Mouse (Mus musculus) limb, embryonic 10.5 days (tissue): ENCODE measurements around the gene Wdr83. TPM values are rescaled to one million over a fixed set of nuclear protein-coding genes. Genes with fewer than 3 reads are reported as not detected.
A peak's percentile ranks its signal among the peaks of the same experiment; 100 is the strongest.

Experiments
- DNase-seq: peaks from one replicate; pipeline ENCODE4 v3.0.0-alpha.2; 2017; ENCODE audit warnings: low spot score
- H3K27ac ChIP-seq: fragments of 300-500 bp; sonication (generic); 2 replicates; pipeline ENCODE4 v1.5.1; 2016; ENCODE audit warnings: mild to moderate bottlenecking
- H3K27me3 ChIP-seq: fragments of 300-500 bp; sonication (generic); 2 replicates; pipeline ENCODE4 v1.6.1; 2016; ENCODE audit warnings: low read depth, mild to moderate bottlenecking; ENCODE audit not compliant: poor library complexity, severe bottlenecking
- H3K36me3 ChIP-seq: fragments of 300-500 bp; sonication (generic); 2 replicates; pipeline ENCODE4 v1.6.1; 2016; ENCODE audit warnings: mild to moderate bottlenecking, moderate library complexity
- H3K4me1 ChIP-seq: fragments of 300-500 bp; sonication (generic); 2 replicates; pipeline ENCODE4 v1.6.1; 2016
- H3K4me3 ChIP-seq: fragments of 300-500 bp; sonication (generic); 2 replicates; pipeline ENCODE4 v1.5.1; 2016; ENCODE audit warnings: mild to moderate bottlenecking, moderate library complexity
- H3K9me3 ChIP-seq: fragments of 300-500 bp; sonication (generic); replicated peaks from 2 replicates; pipeline ENCODE4 v1.6.1; 2016; ENCODE audit warnings: mild to moderate bottlenecking
- WGBS: fragments of 180-500 bp; shearing (Covaris S2); methylation state at CpG from one replicate; pipeline ENCODE4 v1.1.7; 2016; 5-methylcytosine and 5-hydroxymethylcytosine counted together
- microRNA-seq: library from miRNA; unstranded; fragments of <30 nt; microRNA quantifications from one replicate; pipeline ENCODE4, GENCODE M21; 2017
- polyA plus RNA-seq: library from polyadenylated mRNA; unstranded; fragments of >200 nt; fragmentation: Nextera tagmentation; extraction: Ambion mirVana; gene quantifications from 2 replicates; pipeline ENCODE4 v1.2.1, GENCODE M21; 2016

Gene Wdr83
- polyA plus RNA-seq, 1 experiment from 2014 or later = 62.5 TPM

DNA sequence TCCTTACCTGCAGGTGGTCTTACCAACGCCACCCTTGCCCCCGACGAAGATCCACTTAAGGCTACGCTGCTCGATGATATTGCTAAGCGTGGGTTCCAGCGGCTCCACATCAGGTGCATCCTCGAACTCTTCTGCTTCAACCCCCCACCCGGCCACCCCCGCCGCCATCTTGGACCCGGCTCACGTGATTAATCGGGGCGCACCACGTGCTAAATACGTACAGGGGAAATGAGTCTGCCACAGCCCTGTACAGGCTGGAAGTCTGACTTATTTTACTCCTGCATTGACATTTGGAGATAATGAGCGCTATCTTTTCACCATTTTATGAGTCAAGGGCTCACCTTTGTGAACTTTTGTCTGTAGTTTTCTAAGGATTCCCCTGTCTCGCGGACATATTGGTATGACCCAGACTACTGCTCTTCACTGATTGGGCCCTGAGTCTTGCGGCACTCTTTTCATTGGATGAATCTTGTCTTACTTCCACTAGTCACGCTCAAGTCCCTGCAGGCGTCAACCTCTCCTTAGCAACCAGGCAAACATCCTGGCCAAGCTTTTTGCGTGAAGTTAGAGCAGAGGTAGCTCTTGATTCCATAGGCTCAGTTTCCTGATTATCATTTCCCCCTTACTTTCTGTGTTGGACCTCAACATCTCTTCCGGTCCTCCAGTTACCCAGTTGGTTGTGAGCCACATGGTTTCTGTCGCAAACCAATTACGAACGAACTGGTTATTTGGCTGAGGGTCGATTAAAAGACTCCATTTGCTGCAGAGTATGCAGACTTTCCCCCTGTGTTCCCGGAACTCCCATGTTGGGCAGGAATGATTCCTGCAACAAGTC lies 55.8 kb downstream of the Wdr83 start, which contains the start of gene Asna1:
TSS of gene Asna1 (minus strand) at position 184 of the 835 bp plus-strand sequence.
- H3K36me3 ChIP-seq = peaks cover 57% of the 10 kb centered on the region
- peak within 1 kb of the TSS; percentile 89 for H3K4me3 ChIP-seq
- 7% methylated on average over 30 of the region's 30 CpGs for WGBS
- H3K9me3 ChIP-seq = no peaks in the 10 kb centered on the region
- peak within 1 kb of the TSS; percentile 96 for H3K27ac ChIP-seq
- no peaks in the 10 kb centered on the region for H3K27me3 ChIP-seq
- H3K4me1 ChIP-seq = peaks cover 39% of the 10 kb centered on the region
- peak; percentile 89 for DNase-seq

Small RNA genes lying within 50 kb of the gene (microRNA-seq; reads per million reads assigned to microRNA genes)
- 17.9 reads per million, percentile 27 among the genes with 10 or more reads in this experiment for gene Gm23388
- not detected for gene Mir7070

Other genes with a start within 250 kb of the Wdr83 start
- 51.7 and 54.4 TPM in 2 replicates for gene Gadd45gip1, start 249.8 kb downstream of the Wdr83 start, polyA plus RNA-seq
- 119 and 122 TPM in 2 replicates for gene Rad23a, start 240.6 kb downstream of the Wdr83 start, polyA plus RNA-seq
- gene Calr, start 234.4 kb downstream of the Wdr83 start, polyA plus RNA-seq = 820 and 843 TPM in 2 replicates
- gene Farsa, start 224.3 kb downstream of the Wdr83 start, polyA plus RNA-seq = 149 and 156 TPM in 2 replicates
- 92.8 and 99.5 TPM in 2 replicates for gene Syce2, start 209.2 kb downstream of the Wdr83 start, polyA plus RNA-seq
- gene Gcdh, start 187.4 kb downstream of the Wdr83 start, polyA plus RNA-seq = 44.5 and 54.2 TPM in 2 replicates
- gene Klf1, start 179.4 kb downstream of the Wdr83 start, polyA plus RNA-seq = 14.0 and 18.7 TPM in 2 replicates
- 6.4 and 8.2 TPM in 2 replicates for gene Dnase2a, start 172.7 kb downstream of the Wdr83 start, polyA plus RNA-seq
- gene Mast1, start 143.9 kb downstream of the Wdr83 start, polyA plus RNA-seq = 0.09 and 0.16 TPM in 2 replicates
- gene Rtbdn, start 134.3 kb downstream of the Wdr83 start, polyA plus RNA-seq = 0.44 and 0.58 TPM in 2 replicates
- gene Gm49661, start 111.9 kb downstream of the Wdr83 start, polyA plus RNA-seq = not detected in 2 replicates
- gene Prdx2, start 111.7 kb downstream of the Wdr83 start, polyA plus RNA-seq = 1,175 and 1,260 TPM in 2 replicates
- gene Rnaseh2a, start 111.5 kb downstream of the Wdr83 start, polyA plus RNA-seq = 156 and 168 TPM in 2 replicates
- 9.9 and 14.4 TPM in 2 replicates for gene Junb, start 102.6 kb downstream of the Wdr83 start, polyA plus RNA-seq
- 16.0 and 19.1 TPM in 2 replicates for gene Hook2, start 90.7 kb downstream of the Wdr83 start, polyA plus RNA-seq
- not detected in 2 replicates for gene Best2, start 66.8 kb downstream of the Wdr83 start, polyA plus RNA-seq
- 161 and 163 TPM in 2 replicates for gene Asna1, start 56.0 kb downstream of the Wdr83 start, polyA plus RNA-seq
- gene Trir, start 54.5 kb downstream of the Wdr83 start, polyA plus RNA-seq = 138 and 157 TPM in 2 replicates
- gene Tnpo2, start 44.4 kb downstream of the Wdr83 start, polyA plus RNA-seq = 28.1 and 28.4 TPM in 2 replicates
- 19.9 and 23.1 TPM in 2 replicates for gene Fbxw9, start 21.3 kb downstream of the Wdr83 start, polyA plus RNA-seq
- gene Gm5741, start 13.3 kb downstream of the Wdr83 start, polyA plus RNA-seq = 0.79 TPM in 1 of 2 replicates, not detected in the other
- 70.2 and 79.0 TPM in 2 replicates for gene Dhps, start 9.5 kb downstream of the Wdr83 start, polyA plus RNA-seq
- gene Wdr83os, start 566 bp downstream of the Wdr83 start, polyA plus RNA-seq = 109 and 116 TPM in 2 replicates
- gene Man2b1, start 2.0 kb upstream of the Wdr83 start, polyA plus RNA-seq = 22.4 and 25.2 TPM in 2 replicates
- 1.1 and 1.9 TPM in 2 replicates for gene Zfp791, start 41.8 kb upstream of the Wdr83 start, polyA plus RNA-seq
- gene Cks1brt, start 70.6 kb upstream of the Wdr83 start, polyA plus RNA-seq = not detected in 2 replicates
- not detected in 2 replicates for gene Olfr371, start 144.7 kb upstream of the Wdr83 start, polyA plus RNA-seq
- 156 and 158 TPM in 2 replicates for gene Orc6, start 218.3 kb upstream of the Wdr83 start, polyA plus RNA-seq
- 128 and 137 TPM in 2 replicates for gene Vps35, start 218.5 kb upstream of the Wdr83 start, polyA plus RNA-seq